Mouse (Mus musculus) liver, embryonic 12.5 days (tissue): Measurements from ENCODE around the gene Gja6. TPM values are rescaled to one million over a fixed set of nuclear protein-coding genes. Genes with fewer than 3 reads are reported as not detected.

Experiments used
- ATAC-seq: fragments of 200-750 bp; cut with Nextera tagmentation; 2 replicates; pipeline ENCODE4 v1.8.0; 2017; ENCODE audit warnings: moderate number of reproducible peaks, mild to moderate bottlenecking, moderate library complexity
- H3K27ac ChIP-seq: fragments of 300-500 bp; sonication (generic); 2 replicates; pipeline ENCODE4 v1.5.1; 2016; ENCODE audit warnings: mild to moderate bottlenecking
- H3K27me3 ChIP-seq: fragments of 300-500 bp; sonication (generic); replicated peaks from 2 replicates; pipeline ENCODE4 v1.6.1; 2016; ENCODE audit warnings: mild to moderate bottlenecking, moderate library complexity
- H3K36me3 ChIP-seq: fragments of 300-500 bp; sonication (generic); 2 replicates; pipeline ENCODE4 v1.6.1; 2016; ENCODE audit warnings: mild to moderate bottlenecking, moderate library complexity
- H3K4me1 ChIP-seq: fragments of 300-500 bp; sonication (generic); 2 replicates; pipeline ENCODE4 v1.6.1; 2016
- H3K4me2 ChIP-seq: fragments of 300-500 bp; sonication (generic); 2 replicates; pipeline ENCODE4 v1.6.1; 2016; ENCODE audit warnings: mild to moderate bottlenecking, moderate library complexity
- H3K4me3 ChIP-seq: fragments of 300-500 bp; sonication (generic); 2 replicates; pipeline ENCODE4 v1.5.1; 2016; ENCODE audit warnings: mild to moderate bottlenecking, moderate library complexity
- H3K9ac ChIP-seq: fragments of 300-500 bp; sonication (generic); 2 replicates; pipeline ENCODE4 v1.6.1; 2016; ENCODE audit warnings: mild to moderate bottlenecking, moderate library complexity
- H3K9me3 ChIP-seq: fragments of 300-500 bp; sonication (generic); replicated peaks from 2 replicates; pipeline ENCODE4 v1.6.1; 2016; ENCODE audit warnings: mild to moderate bottlenecking, moderate library complexity
- WGBS: fragments of 180-500 bp; shearing (Covaris S2); methylation state at CpG from one replicate; pipeline ENCODE4 v1.1.7; 2016; ENCODE audit not compliant: insufficient replicate concordance; 5-methylcytosine and 5-hydroxymethylcytosine counted together
- polyA plus RNA-seq: library from polyadenylated mRNA; unstranded; fragments of >200 nt; fragmentation: Nextera tagmentation; extraction: Ambion mirVana; gene quantifications from 2 replicates; pipeline ENCODE4 v1.2.1, GENCODE M21; 2016

Gene Gja6
- polyA plus RNA-seq, 1 experiment from 2014 or later = 1.2 TPM

DNA sequence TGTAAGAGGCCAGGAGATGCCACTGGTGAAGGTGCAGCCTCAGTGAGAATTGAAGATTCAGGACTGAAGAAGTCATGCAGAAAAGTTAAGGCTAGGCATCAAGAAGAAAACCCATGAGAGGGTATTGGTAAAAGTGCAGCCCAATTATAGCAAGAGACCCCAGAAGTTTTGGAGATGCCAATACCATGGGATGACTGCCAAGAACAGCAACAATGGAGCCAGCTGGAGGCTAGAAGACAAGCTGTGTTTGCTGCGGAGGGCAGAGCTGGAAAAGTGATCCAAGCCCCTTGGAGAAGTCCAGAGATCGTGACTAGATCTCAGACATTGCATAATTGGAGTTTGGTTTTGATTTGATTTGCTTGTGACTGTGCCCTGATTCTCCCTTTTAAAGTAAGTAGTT lies 20.6 kb downstream of the Gja6 start:
- 57% methylated on average over 2 of the region's 2 CpGs for WGBS
- no peak for ATAC-seq
- H3K4me3 ChIP-seq = no peak overlapping the region

DNA sequence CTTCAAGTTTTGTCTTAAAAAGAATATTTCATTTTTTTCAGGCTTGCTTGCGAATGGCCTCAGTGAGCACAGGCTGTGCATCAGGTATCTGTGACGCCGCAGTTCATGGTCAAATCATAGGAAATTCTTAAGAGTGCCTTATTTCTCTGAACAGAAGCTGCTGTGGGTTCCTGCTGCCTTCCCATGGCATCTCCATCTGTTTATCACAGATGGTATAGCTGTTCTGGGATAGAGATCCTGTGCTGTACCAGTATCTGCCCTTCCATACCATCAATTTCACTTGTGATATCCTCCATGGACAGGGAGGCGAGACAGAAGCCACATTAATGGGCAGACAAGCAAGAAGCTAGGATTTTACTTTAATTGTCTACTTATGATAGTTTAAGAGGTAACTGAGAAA lies 40.3 kb downstream of the Gja6 start:
- H3K27me3 ChIP-seq = no peaks in the 10 kb centered on the region; the same call in none of the 2 replicates
- H3K27ac ChIP-seq = no peak overlapping the region
- H3K4me3 ChIP-seq = no peak overlapping the region
- 79% methylated on average over 4 of the region's 4 CpGs for WGBS
- no peak overlapping the region for H3K4me2 ChIP-seq
- no peak overlapping the region for H3K9ac ChIP-seq
- H3K9me3 ChIP-seq = no peaks in the 10 kb centered on the region
- H3K36me3 ChIP-seq = no peaks in the 10 kb centered on the region
- no peak for ATAC-seq
- no peaks in the 10 kb centered on the region for H3K4me1 ChIP-seq

More for the DNA sequence above, 20.6 kb downstream of the Gja6 start:
- H3K4me1 ChIP-seq = no peaks in the 10 kb centered on the region
- no peak overlapping the region for H3K4me2 ChIP-seq
- H3K27ac ChIP-seq = no peak overlapping the region
- no peaks in the 10 kb centered on the region for H3K9me3 ChIP-seq
- H3K27me3 ChIP-seq = peaks cover 6% of the 10 kb centered on the region; the same call in 1 of the 2 replicates
- no peaks in the 10 kb centered on the region for H3K36me3 ChIP-seq
- H3K9ac ChIP-seq = no peak overlapping the region

DNA sequence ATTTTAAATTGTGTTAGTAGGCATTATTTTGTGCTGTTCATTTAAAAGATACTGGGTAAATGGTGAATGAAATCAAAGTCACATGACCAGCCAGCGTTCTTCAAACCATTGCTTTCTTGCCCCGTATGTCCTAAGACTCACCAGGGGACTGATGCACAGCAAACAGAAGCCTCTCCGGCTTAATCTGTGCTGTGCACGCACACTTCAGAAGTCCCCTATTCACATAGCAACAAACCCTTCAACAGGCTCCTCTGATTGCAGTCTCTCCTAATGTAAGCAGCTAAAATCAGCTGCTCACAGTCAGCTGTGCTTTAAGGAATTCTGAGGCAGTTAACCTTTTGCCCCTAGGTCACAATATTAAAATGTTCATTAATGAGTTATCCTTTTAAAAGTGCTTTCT lies 41.8 kb downstream of the Gja6 start:
- H3K36me3 ChIP-seq = no peaks in the 10 kb centered on the region
- H3K4me2 ChIP-seq = no peak overlapping the region
- 76% methylated on average over 4 of the region's 4 CpGs for WGBS
- H3K9ac ChIP-seq = no peak overlapping the region
- no peaks in the 10 kb centered on the region for H3K9me3 ChIP-seq
- no peak for ATAC-seq
- no peaks in the 10 kb centered on the region; the same call in none of the 2 replicates for H3K27me3 ChIP-seq
- H3K27ac ChIP-seq = no peak overlapping the region
- no peak overlapping the region for H3K4me3 ChIP-seq
- H3K4me1 ChIP-seq = no peaks in the 10 kb centered on the region

GRCm38 (mm10) chrX:160863689-160864383 lies 43.0 kb downstream of the Gja6 start:
- H3K27ac ChIP-seq = no peak overlapping the region
- 71% methylated on average over 4 of the region's 4 CpGs for WGBS
- H3K9me3 ChIP-seq = no peaks in the 10 kb centered on the region
- H3K4me1 ChIP-seq = no peaks in the 10 kb centered on the region
- no peak overlapping the region for H3K4me2 ChIP-seq
- no peak overlapping the region for H3K4me3 ChIP-seq
- no peak overlapping the region for H3K9ac ChIP-seq
- no peaks in the 10 kb centered on the region; the same call in none of the 2 replicates for H3K27me3 ChIP-seq
- no peaks in the 10 kb centered on the region for H3K36me3 ChIP-seq
- no peak for ATAC-seq

Other genes with a start within 250 kb of the Gja6 start
- gene Ppef1, start 171.3 kb downstream of the Gja6 start, polyA plus RNA-seq = 0.06 TPM in 1 of 2 replicates, not detected in the other
- not detected in 2 replicates for gene Rs1, start 139.0 kb downstream of the Gja6 start, polyA plus RNA-seq
- gene Cdkl5, start 87.7 kb upstream of the Gja6 start, polyA plus RNA-seq = 0.45 and 0.48 TPM in 2 replicates
- gene Scml2, start 210.1 kb upstream of the Gja6 start, polyA plus RNA-seq = 1.3 and 1.5 TPM in 2 replicates